Mouse (Mus musculus): ENCODE measurements around the gene Gm20911.
"Not testable (repeated sequence)": the region's sequence is repeated elsewhere in the genome, so short reads cannot be mapped to it uniquely, and the experiment has no call there.

The Gm20911 gene

DNA sequence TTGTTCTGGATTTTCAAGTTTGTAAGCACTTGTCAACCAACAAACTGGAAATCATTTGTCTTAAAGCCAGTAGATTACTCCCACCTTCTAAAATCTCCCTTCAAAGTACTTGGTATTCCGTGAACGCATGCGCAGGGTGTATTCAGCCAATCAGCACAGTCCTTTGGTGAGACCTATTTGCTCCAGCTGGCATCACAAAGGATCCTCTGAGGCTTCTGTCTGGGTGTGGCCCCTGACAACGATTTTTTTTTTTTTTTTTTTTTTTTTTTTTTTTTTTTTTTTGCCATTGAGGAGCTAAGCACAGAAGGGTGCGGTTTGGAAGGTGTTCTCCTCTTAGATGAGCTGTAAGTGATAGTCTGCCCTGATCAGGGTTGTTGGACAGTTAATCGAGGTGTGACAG is at the start of gene Gm20911:
Gene Gm20911 (plus strand): TSS at position 301 of the 400 bp plus-strand sequence.
- DNase-seq (ENCODE audit: low read depth), result not testable (repeated sequence)

Data from NIH3T3 (cell line).